Mouse (Mus musculus) limb, embryonic 14.5 days (tissue): ENCODE measurements at regions not wholly inside any gene's neighbourhood (a gene's known extent, or its start where the extent isn't known, plus 50 kb on each side); places are given as distances from the start of the nearest gene placed in this dataset.

Experiments used
- ATAC-seq: fragments of 200-750 bp; cut with Nextera tagmentation; 2 replicates; pipeline ENCODE4 v1.8.0; 2017; ENCODE audit warnings: low read depth, moderate number of reproducible peaks, moderate TSS enrichment; ENCODE audit not compliant: low FRiP score
- DNase-seq: peaks from one replicate; pipeline ENCODE4 v3.0.0-alpha.2; 2015; ENCODE audit warnings: low spot score
- H3K27ac ChIP-seq: fragments of 300-500 bp; sonication (generic); replicated peaks from 2 replicates; pipeline ENCODE4 v1.5.1; 2014; ENCODE audit warnings: low read depth, mild to moderate bottlenecking, low read length, moderate library complexity, mixed read lengths
- H3K27me3 ChIP-seq: fragments of 300-500 bp; sonication (generic); 2 replicates; pipeline ENCODE4 v1.6.1; 2014; ENCODE audit warnings: low read length, mixed read lengths; ENCODE audit not compliant: control insufficient read depth, insufficient read depth
- H3K36me3 ChIP-seq: fragments of 300-500 bp; sonication (generic); 2 replicates; pipeline ENCODE4 v1.6.1; 2014; ENCODE audit warnings: mild to moderate bottlenecking, low read length, moderate library complexity, mixed read lengths; ENCODE audit not compliant: control insufficient read depth, insufficient read depth
- H3K4me1 ChIP-seq: fragments of 300-500 bp; sonication (generic); 2 replicates; pipeline ENCODE4 v1.6.1; 2014; ENCODE audit warnings: antibody characterized with exemption, low read length, mixed read lengths; ENCODE audit not compliant: control insufficient read depth, insufficient read depth
- H3K4me2 ChIP-seq: fragments of 300-500 bp; sonication (generic); replicated peaks from 2 replicates; pipeline ENCODE4 v1.6.1; 2014; ENCODE audit warnings: low read depth, mild to moderate bottlenecking, low read length, moderate library complexity; ENCODE audit not compliant: severe bottlenecking
- H3K4me3 ChIP-seq: fragments of 300-500 bp; sonication (generic); replicated peaks from 2 replicates; pipeline ENCODE4 v1.5.1; 2014; ENCODE audit warnings: low read length
- H3K9ac ChIP-seq: fragments of 300-500 bp; sonication (generic); 2 replicates; pipeline ENCODE4 v1.6.1; 2014; ENCODE audit warnings: mild to moderate bottlenecking, low read depth, low read length, moderate library complexity; ENCODE audit not compliant: severe bottlenecking
- H3K9me3 ChIP-seq: fragments of 300-500 bp; sonication (generic); 2 replicates; pipeline ENCODE4 v1.6.1; 2016; ENCODE audit warnings: low read length; ENCODE audit not compliant: control insufficient read depth
- POLR2A ChIP-seq: fragments of 200-500 bp; IDR thresholded peaks from 2 replicates; pipeline ENCODE4 v1.8.0; 2012; ENCODE audit warnings: inconsistent platforms, mild to moderate bottlenecking, moderate library complexity, borderline replicate concordance; ENCODE audit not compliant: insufficient read depth, insufficient read length; ENCODE audit errors: extremely low read depth
- whole genome bisulfite sequencing: fragments of 180-500 bp; shearing (Covaris S2); extraction: QIAGEN DNeasy Blood & Tissue Kit; methylation state at CpG from one replicate; pipeline ENCODE4 v1.1.7; 2014; 5-methylcytosine and 5-hydroxymethylcytosine counted together

DNA sequence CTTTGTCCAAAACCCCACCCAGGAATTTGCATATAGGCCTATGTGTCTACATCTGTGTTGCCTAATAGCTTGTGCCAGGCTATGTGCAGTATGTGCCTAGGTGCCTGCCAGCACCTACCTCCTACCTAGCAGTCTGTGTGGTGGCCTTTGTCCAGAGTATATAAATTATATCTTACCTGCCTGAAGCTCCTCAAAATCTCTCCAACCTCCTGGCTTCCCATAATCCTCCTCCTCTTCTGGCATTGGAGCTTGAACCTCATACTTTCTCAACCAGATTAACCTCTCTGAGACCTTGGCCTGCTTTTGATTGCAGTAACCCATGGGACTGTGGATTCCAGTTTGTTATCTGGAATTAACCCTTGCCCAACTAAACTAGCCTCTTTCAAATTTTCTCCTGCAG is 440.8 kb upstream of the Acvr2a start:
- Histone ChIP-seq H3K4me3 (no peak overlapping the region), H3K9ac (no peak overlapping the region), H3K4me2 (no peak overlapping the region), H3K9me3 (no peaks in the 10 kb centered on the region), H3K27me3 (no peaks in the 10 kb centered on the region), H3K27ac (no peak overlapping the region), H3K36me3 (no peaks in the 10 kb centered on the region), H3K4me1 (no peaks in the 10 kb centered on the region)
- DNase-seq (no peak), ATAC-seq (no peak)
- no peak for TF ChIP-seq POLR2A

DNA sequence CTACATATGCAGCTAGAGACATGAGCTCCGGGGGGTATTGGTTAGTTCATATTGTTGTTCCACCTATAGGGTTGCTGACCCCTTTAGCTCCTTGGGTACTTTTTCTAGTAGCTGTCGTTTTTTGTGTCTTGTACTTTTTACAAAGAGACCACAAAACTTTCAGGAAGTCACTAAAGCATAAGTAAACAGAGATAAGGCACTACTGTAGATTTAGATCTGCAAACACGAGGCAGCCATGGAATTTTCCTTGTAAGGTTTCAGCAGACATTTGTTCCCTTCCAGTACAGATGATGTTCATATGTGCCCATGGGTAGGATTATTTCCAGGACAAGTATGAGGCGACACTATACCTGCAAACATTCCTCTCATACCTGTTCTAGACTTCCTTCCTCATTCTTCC is 439.6 kb upstream of the Acvr2a start:
- no peak overlapping the region for H3K27ac ChIP-seq
- no peak overlapping the region for H3K4me3 ChIP-seq
- H3K4me2 ChIP-seq: no peak overlapping the region
- no peaks in the 10 kb centered on the region for H3K4me1 ChIP-seq
- no peaks in the 10 kb centered on the region for H3K36me3 ChIP-seq
- no peak for TF ChIP-seq POLR2A
- no peak overlapping the region for H3K9ac ChIP-seq
- no peaks in the 10 kb centered on the region for H3K27me3 ChIP-seq
- no peak for ATAC-seq
- DNase-seq: no peak
- H3K9me3 ChIP-seq: no peaks in the 10 kb centered on the region
- 75% methylated on average over 4 of the region's 4 CpGs for WGBS

DNA sequence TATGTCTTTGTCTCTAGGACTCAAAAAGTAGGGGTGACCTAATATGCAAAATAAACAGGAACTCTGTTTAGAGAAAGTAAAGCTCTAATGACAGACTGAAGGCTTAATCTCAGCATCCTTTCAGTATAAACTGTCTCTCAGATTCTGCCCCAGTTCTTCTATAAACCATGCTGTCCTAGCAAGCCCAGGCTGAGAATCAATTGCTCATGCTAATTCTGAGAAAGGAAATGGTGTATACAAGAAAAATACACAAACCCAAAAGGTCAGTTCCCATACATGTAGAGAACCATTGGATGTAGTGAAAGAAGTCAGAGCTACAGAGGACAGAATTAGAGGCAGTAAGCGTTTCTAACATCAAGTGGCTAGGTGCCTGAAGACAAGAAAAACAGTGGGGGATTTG is 435.7 kb upstream of the Acvr2a start:
- Histone ChIP-seq H3K4me1 (no peaks in the 10 kb centered on the region), H3K9ac (no peak overlapping the region), H3K27ac (no peak overlapping the region), H3K4me3 (no peak overlapping the region), H3K27me3 (no peaks in the 10 kb centered on the region), H3K36me3 (no peaks in the 10 kb centered on the region), H3K9me3 (no peaks in the 10 kb centered on the region), H3K4me2 (no peak overlapping the region)
- ATAC-seq (no peak), DNase-seq (no peak)
- 58% methylated on average over 1 of the region's 1 CpGs for WGBS
- TF ChIP-seq POLR2A: no peak

DNA sequence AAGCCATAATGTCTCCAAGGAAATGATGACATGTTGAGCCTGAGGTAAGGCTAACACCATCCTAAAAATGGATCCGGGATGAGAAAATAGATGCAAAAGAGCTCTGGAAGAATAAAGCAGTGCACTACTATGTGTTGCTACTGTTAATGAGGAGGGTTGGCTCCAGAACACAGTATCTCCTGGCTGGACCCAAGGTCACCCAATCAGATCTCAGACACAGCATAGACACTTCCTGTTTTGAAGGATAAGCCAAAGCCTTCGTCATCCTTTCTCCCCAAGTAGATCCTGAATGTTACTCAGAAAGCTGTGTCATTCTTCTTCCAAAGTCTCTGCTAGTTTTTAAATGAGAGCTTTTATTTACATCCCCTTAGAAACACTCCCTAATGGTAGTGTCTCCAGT is 435.2 kb upstream of the Acvr2a start:
- Histone ChIP-seq H3K27ac (no peak overlapping the region), H3K4me1 (no peaks in the 10 kb centered on the region), H3K27me3 (no peaks in the 10 kb centered on the region), H3K4me2 (no peak overlapping the region), H3K9ac (no peak overlapping the region), H3K9me3 (no peaks in the 10 kb centered on the region), H3K4me3 (no peak overlapping the region), H3K36me3 (no peaks in the 10 kb centered on the region)
- DNase-seq (no peak), ATAC-seq (no peak)
- 92% methylated on average over 2 of the region's 2 CpGs for WGBS
- no peak for TF ChIP-seq POLR2A

DNA sequence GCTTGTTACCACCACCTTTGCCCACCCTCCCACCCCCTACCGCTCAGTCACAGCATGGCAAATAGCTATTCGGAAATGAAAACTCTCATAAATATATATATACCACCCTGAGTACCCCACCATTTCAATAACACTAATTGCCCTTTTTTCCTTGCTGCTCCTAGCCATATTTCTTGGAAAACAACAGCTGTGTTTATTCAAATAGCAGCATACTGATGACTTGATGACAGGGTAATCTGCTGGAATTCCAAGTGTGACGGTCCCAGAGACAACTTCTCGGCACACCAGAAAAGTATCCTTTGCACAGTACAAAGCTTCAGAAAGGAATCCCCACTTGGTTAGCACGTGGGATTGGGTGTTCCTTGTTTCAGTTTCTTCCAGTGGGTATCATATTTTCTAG is 433.8 kb upstream of the Acvr2a start:
- Histone ChIP-seq H3K9ac (no peak overlapping the region), H3K4me1 (no peaks in the 10 kb centered on the region), H3K4me2 (no peak overlapping the region), H3K4me3 (no peak overlapping the region), H3K27me3 (no peaks in the 10 kb centered on the region), H3K36me3 (no peaks in the 10 kb centered on the region), H3K9me3 (no peaks in the 10 kb centered on the region), H3K27ac (no peak overlapping the region)
- DNase-seq (peak; percentile 28), ATAC-seq (peak; percentile 65)
- TF ChIP-seq POLR2A: no peak
- WGBS: 51% methylated on average over 5 of the region's 5 CpGs

DNA sequence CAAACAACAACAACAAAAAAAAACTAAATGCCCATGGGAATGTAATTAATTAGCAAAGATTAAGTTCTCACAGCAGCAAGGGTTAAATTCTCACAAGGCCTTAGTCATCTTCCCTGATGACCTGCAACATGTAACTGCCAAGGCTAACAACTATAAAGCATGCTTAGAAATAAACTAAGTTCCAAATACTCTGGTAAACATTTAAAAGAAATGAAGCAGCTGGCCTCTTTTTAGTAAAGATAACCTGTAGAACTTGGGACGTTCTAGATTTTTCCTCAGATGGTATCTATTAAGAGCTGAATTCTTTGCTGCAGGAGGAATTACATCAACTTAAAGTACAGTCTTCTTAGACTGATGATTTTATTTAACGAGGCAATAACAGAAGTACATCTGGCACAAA is 433.1 kb upstream of the Acvr2a start:
- H3K27ac ChIP-seq: no peak overlapping the region
- TF ChIP-seq POLR2A: no peak
- no peaks in the 10 kb centered on the region for H3K9me3 ChIP-seq
- no peak overlapping the region for H3K4me3 ChIP-seq
- 40% methylated on average over 2 of the region's 2 CpGs for WGBS
- H3K4me1 ChIP-seq: no peaks in the 10 kb centered on the region
- H3K9ac ChIP-seq: no peak overlapping the region
- H3K4me2 ChIP-seq: no peak overlapping the region
- H3K36me3 ChIP-seq: no peaks in the 10 kb centered on the region
- H3K27me3 ChIP-seq: no peaks in the 10 kb centered on the region
- ATAC-seq: no peak
- no peak for DNase-seq
